Mouse (Mus musculus): ENCODE measurements at regions not wholly inside any gene's neighbourhood (a gene's known extent, or its start where the extent isn't known, plus 50 kb on each side); places are given as distances from the start of the nearest gene placed in this dataset.

DNA sequence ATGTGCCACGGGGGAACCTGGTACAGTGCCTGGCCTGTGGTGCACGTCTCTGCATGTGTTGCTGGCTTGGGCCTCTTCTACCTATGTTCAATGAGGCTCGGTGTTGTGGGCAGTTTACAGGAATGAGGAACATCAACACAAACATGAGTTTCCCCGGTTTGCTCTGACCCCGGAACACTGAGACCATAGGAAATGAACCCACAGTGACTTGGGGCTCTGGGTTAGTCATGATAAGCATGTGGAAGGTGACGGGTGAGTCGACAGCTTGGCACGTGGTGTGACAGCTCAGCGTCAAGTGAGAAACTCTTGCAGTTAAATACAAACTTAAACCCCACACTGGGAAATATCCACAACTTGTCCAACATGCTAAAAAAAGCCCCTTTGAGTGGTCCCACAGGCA is 122.4 kb upstream of the Klf14 start:
- 0 out of 3 replicates have a peak, but pooled peaks have one; percentile 19 for TF ChIP-seq GATA1 (IDR thresholded peaks at IDR 0.05; ENCODE audit: borderline replicate concordance, low read length)
- TF ChIP-seq FLI1 (IDR thresholded peaks at IDR 0.05; ENCODE audit: low read length): peak; percentile 60; the same call in 1 of the 2 replicates

Measured in megakaryocyte, embryonic 14.5 days (primary cell).